Mouse (Mus musculus) right cerebral cortex, postnatal 25 days (tissue): ENCODE data around the gene Prkce.

Experiments used
- DNase-seq: peaks from one replicate; pipeline ENCODE4 v3.0.0; 2022

The Prkce gene

GRCm38 (mm10) chr17:86420646-86421338 lies 253.2 kb downstream of the Prkce start:
- DNase-seq, result peak; percentile 54

GRCm38 (mm10) chr17:86422023-86422422 lies 254.4 kb downstream of the Prkce start:
- no peak for DNase-seq

GRCm38 (mm10) chr17:86429877-86430276 lies 262.3 kb downstream of the Prkce start:
- DNase-seq, result no peak

GRCm38 (mm10) chr17:86433117-86433516 lies 265.5 kb downstream of the Prkce start:
- DNase-seq, result no peak

GRCm38 (mm10) chr17:86433813-86434212 lies 266.2 kb downstream of the Prkce start:
- peak; percentile 53 for DNase-seq

GRCm38 (mm10) chr17:86434781-86435180 lies 267.2 kb downstream of the Prkce start:
- DNase-seq, result no peak

GRCm38 (mm10) chr17:86435570-86435969 lies 268.0 kb downstream of the Prkce start:
- no peak for DNase-seq

GRCm38 (mm10) chr17:86435984-86436383 lies 268.4 kb downstream of the Prkce start:
- DNase-seq, result no peak

- no peak for DNase-seq
These were observed 269.2 kb downstream of the Prkce start for GRCm38 (mm10) chr17:86436583-86437370.

- peak; percentile 75 for DNase-seq
These were observed 270.1 kb downstream of the Prkce start for GRCm38 (mm10) chr17:86437516-86438277.

- no peak for DNase-seq
These were observed 270.7 kb downstream of the Prkce start for GRCm38 (mm10) chr17:86438278-86438661.

GRCm38 (mm10) chr17:86438763-86439162 lies 271.2 kb downstream of the Prkce start:
- DNase-seq, result no peak

- DNase-seq, result no peak
These were observed 273.5 kb downstream of the Prkce start for GRCm38 (mm10) chr17:86441098-86441497.

GRCm38 (mm10) chr17:86443886-86444285 lies 276.3 kb downstream of the Prkce start:
- no peak for DNase-seq

GRCm38 (mm10) chr17:86444578-86445419 lies 277.2 kb downstream of the Prkce start:
- DNase-seq, result peak; percentile 86

GRCm38 (mm10) chr17:86445420-86445720 lies 277.8 kb downstream of the Prkce start:
- DNase-seq, result no peak

GRCm38 (mm10) chr17:86445900-86446299 lies 278.3 kb downstream of the Prkce start:
- DNase-seq, result no peak

- no peak for DNase-seq
These were observed 279.6 kb downstream of the Prkce start for GRCm38 (mm10) chr17:86447101-86447598.

GRCm38 (mm10) chr17:86452934-86453333 lies 285.3 kb downstream of the Prkce start:
- no peak for DNase-seq

- no peak for DNase-seq
These were observed 286.2 kb downstream of the Prkce start for GRCm38 (mm10) chr17:86453673-86454350.

- no peak for DNase-seq
These were observed 286.7 kb downstream of the Prkce start for GRCm38 (mm10) chr17:86454351-86454706.

- DNase-seq, result no peak
These were observed 288.9 kb downstream of the Prkce start for GRCm38 (mm10) chr17:86456512-86456911.
